Mouse (Mus musculus) G1E (cell line): ENCODE data around the gene Ccdc170. TPM values are rescaled to one million over a fixed set of nuclear protein-coding genes. Genes with fewer than 3 reads are reported as not detected.
"Not testable (repeated sequence)": the region's sequence is repeated elsewhere in the genome, so short reads cannot be mapped to it uniquely, and the experiment has no call there.

ENCODE experiments used
- ATAC-seq: 2 replicates; pipeline ENCODE4 v1.8.0; 2016; ENCODE audit warnings: mild to moderate bottlenecking; ENCODE audit not compliant: insufficient number of reproducible peaks, poor library complexity, low FRiP score, severe bottlenecking; ENCODE audit errors: extremely low read depth
- DNase-seq: peaks from one replicate; pipeline ENCODE4 v3.0.0; 2012; ENCODE audit warnings: low spot score
- H3K27me3 ChIP-seq: 2 replicates; pipeline ENCODE4 v1.6.1; 2012; ENCODE audit warnings: mild to moderate bottlenecking, low read length, inconsistent platforms; ENCODE audit not compliant: insufficient read depth
- H3K36me3 ChIP-seq: replicated peaks from 2 replicates; pipeline ENCODE3; 2012; ENCODE audit warnings: mild to moderate bottlenecking, inconsistent platforms
- H3K4me1 ChIP-seq: 2 replicates; pipeline ENCODE4 v1.6.1; 2012; ENCODE audit warnings: low read depth, low read length, inconsistent platforms, mixed read lengths; ENCODE audit not compliant: insufficient read depth
- H3K4me3 ChIP-seq: 2 replicates; pipeline ENCODE4 v1.5.1; 2012; ENCODE audit warnings: low read depth, mild to moderate bottlenecking, inconsistent platforms, low read length, moderate library complexity, mixed read lengths
- H3K9me3 ChIP-seq: replicated peaks from 2 replicates; pipeline ENCODE4 v1.6.1; 2012; ENCODE audit warnings: inconsistent platforms
- CTCF ChIP-seq: IDR thresholded peaks from 2 replicates; pipeline ENCODE4 v1.5.1; 2012; ENCODE audit warnings: low read depth, low read length, inconsistent platforms, mixed read lengths
- GATA1 ChIP-seq: IDR thresholded peaks from 2 replicates; pipeline ENCODE4 v1.6.1; 2012; ENCODE audit warnings: borderline replicate concordance, low read length, inconsistent platforms, mixed read lengths
- GATA2 ChIP-seq: IDR thresholded peaks from 2 replicates; pipeline ENCODE4 v1.6.1; 2012; ENCODE audit warnings: low read depth, low read length, inconsistent platforms, borderline replicate concordance
- POLR2AphosphoS5 ChIP-seq: IDR thresholded peaks from 2 replicates; pipeline ENCODE4 v1.6.1; 2012; ENCODE audit warnings: low read depth, low read length, inconsistent platforms; ENCODE audit not compliant: insufficient replicate concordance
- TAL1 ChIP-seq: conservative IDR thresholded peaks from 2 replicates; pipeline ENCODE4 v1.6.1; 2012; ENCODE audit warnings: low read depth, low read length, inconsistent platforms, mixed read lengths
- polyA plus RNA-seq: library from polyadenylated mRNA; stranded (reverse); fragments of >175 nt; gene quantifications from 2 replicates; pipeline ENCODE4 v1.2.3, GENCODE M21; 2012
- total RNA-seq, 2 experiments: library from RNA; stranded (forward) in 1 of 2; stranded (reverse) in 1 of 2; fragments of 200-1000 nt in 1 of 2; fragments of >200 nt in 1 of 2; fragmentation: Nextera tagmentation in 1 of 2; gene quantifications; 2 replicates each; pipeline ENCODE4 v1.2.3; 2014 to 2017

Gene Ccdc170
- total RNA-seq (2014; fragmentation: Nextera tagmentation) (not detected in 2 replicates), total RNA-seq (2017) (0.06 TPM in 1 of 2 replicates, not detected in the other), polyA plus RNA-seq (not detected in 2 replicates)

- ATAC-seq (no peak), DNase-seq (no peak)
- H3K36me3 ChIP-seq: no peaks in the 10 kb centered on the region
- no peak for TF ChIP-seq CTCF
- no peak for TF ChIP-seq GATA1
- no peak for TF ChIP-seq GATA2
- no peak for TF ChIP-seq TAL1
- no peak for TF ChIP-seq POLR2AphosphoS5
- H3K9me3 ChIP-seq: no peaks in the 10 kb centered on the region
- H3K27me3 ChIP-seq: 0 out of 2 replicates have a peak, but pooled peaks cover 2% of the 10 kb centered on the region
- H3K4me1 ChIP-seq: no peaks in the 10 kb centered on the region
- H3K4me3 ChIP-seq: no peak within 1 kb of the TSS
These were observed at the start of gene Ccdc170 for GRCm38 (mm10) chr10:4482355-4482754. Gene Ccdc170 (plus strand): TSS chr10:4482502.

DNA sequence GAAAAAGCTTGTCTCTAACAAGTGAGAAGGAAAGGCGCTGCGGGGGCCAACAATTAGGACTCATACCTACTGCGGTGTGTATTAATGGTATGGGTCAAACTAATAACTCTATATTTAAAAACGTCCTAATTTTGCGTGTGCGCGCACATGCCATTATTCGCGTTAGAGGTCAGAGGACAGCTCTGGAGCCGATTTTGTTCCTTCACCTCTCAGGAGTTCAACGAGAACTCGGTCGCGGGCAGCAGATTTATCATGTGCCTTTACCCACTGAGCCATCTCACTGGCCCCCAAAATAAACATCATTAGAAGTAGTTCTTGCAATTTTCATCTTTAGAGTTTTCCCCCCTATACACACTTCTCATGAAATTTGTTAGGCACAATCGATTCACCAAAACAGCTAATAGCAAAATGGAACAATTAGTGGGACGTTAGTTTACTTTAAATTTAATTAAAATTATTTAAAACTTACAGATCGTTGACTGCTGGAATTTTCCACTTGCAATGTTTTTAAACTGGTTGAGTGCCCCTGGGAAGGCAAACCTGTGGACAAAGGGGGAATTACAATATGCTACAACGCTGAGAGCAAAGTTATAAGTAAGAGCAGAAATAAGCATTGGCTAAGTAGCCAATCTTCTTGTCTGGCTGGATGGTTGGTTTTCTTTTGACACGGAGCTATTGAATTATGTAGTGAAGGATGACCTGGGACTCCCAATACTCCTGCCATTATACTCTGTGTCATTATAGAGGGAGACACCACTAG is 49.1 kb upstream of the Ccdc170 start:
- Histone ChIP-seq H3K36me3 (peaks cover 64% of the 10 kb centered on the region), H3K27me3 (no peaks in the 10 kb centered on the region), H3K4me3 (peak overlapping the region; percentile 80), H3K9me3 (no peaks in the 10 kb centered on the region), H3K4me1 (peaks cover 57% of the 10 kb centered on the region)
- no peak for TF ChIP-seq GATA2
- TF ChIP-seq CTCF: no peak
- DNase-seq (no peak), ATAC-seq (no peak)

DNA sequence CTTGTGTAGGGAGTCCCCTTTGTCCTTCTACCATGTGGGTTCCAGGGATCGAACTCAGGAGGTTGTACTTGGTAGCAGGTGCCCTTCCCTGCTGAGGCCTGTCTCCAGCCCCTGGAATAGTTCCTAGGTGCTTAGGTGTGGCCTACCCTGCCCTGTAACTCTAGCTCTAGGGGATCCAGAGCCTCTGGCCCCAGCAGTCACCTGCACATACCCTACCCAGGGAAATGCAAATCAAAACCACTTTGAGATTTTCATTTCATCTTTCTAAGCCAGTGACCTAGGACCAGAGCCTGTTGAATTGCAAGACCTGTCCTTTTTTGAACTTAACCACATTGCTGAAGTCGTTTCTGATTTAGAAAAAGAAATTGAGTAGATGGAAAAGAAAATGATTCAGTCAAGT is 48.4 kb upstream of the Ccdc170 start:
- Histone ChIP-seq H3K4me1 (peaks cover 54% of the 10 kb centered on the region), H3K4me3 (peak overlapping the region; percentile 80; the same call in 1 of the 2 replicates), H3K36me3 (peaks cover 64% of the 10 kb centered on the region)
- not testable (repeated sequence) for ATAC-seq, H3K27me3 ChIP-seq, DNase-seq, H3K9me3 ChIP-seq

DNA sequence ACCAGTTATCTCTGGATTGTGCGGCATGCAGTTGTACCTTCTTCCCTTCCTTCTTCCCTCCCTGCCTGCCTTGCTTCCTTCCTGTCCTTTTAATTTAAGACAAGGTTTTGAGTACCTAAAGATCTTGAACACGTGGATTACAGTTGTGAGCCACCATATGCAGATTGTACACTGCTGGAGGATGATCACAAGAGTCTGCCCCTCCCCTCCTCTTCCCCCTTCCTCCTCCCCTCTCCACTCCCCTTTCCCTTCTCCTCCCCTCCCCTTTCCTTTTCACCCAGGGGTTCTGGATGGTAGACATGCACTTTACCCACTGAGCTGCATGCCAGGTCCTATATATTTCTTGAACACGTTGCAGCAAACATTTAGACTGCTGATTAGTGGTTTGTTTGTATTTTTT is 46.9 kb upstream of the Ccdc170 start:
- peaks cover 64% of the 10 kb centered on the region for H3K36me3 ChIP-seq

GRCm38 (mm10) chr10:4456409-4456808 is 25.9 kb upstream of the Ccdc170 start:
- TF ChIP-seq TAL1 (no peak), POLR2AphosphoS5 (no peak), CTCF (no peak), GATA2 (no peak), GATA1 (no peak)
- ATAC-seq: no peak
- Histone ChIP-seq H3K4me3 (no peak overlapping the region), H3K9me3 (no peaks in the 10 kb centered on the region), H3K36me3 (peaks cover 58% of the 10 kb centered on the region), H3K27me3 (no peaks in the 10 kb centered on the region), H3K4me1 (peaks cover 3% of the 10 kb centered on the region; the same call in 1 of the 2 replicates)
- DNase-seq: no peak

More for the DNA sequence above, 46.9 kb upstream of the Ccdc170 start:
- Histone ChIP-seq H3K4me3 (no peak overlapping the region), H3K9me3 (no peaks in the 10 kb centered on the region), H3K27me3 (no peaks in the 10 kb centered on the region), H3K4me1 (peaks cover 39% of the 10 kb centered on the region)
- no peak for ATAC-seq
- no peak for DNase-seq
- TF ChIP-seq GATA1 (no peak), CTCF (no peak), TAL1 (no peak)

GRCm38 (mm10) chr10:4460201-4460600 is 22.1 kb upstream of the Ccdc170 start:
- H3K27me3 ChIP-seq: no peaks in the 10 kb centered on the region
- peaks cover 23% of the 10 kb centered on the region for H3K36me3 ChIP-seq
- no peak for DNase-seq
- H3K9me3 ChIP-seq: no peaks in the 10 kb centered on the region
- no peak overlapping the region for H3K4me3 ChIP-seq
- peaks cover 3% of the 10 kb centered on the region; the same call in 1 of the 2 replicates for H3K4me1 ChIP-seq
- TF ChIP-seq TAL1: no peak
- no peak for TF ChIP-seq POLR2AphosphoS5
- TF ChIP-seq GATA1: no peak
- no peak for TF ChIP-seq GATA2
- no peak for TF ChIP-seq CTCF
- no peak for ATAC-seq

DNA sequence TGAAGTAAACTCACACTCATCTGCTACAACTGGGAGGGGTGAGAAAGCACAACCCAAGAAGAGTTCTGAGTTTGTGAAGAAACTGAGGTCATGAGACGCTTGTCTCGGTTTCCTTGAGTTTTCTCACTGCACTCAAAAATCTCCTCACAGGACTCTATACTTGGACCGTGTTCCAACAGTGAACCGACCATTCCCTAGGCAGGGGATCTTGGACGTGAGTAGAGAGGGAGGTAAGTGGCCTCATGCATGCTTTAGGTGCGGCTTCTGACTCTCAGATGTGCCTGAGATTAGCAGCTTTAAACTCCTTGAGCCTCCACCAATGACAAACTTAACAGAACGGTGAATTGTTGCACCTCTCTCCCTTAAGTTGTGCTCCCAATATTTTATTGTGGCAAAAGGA is 16.5 kb upstream of the Ccdc170 start:
- no peaks in the 10 kb centered on the region for H3K36me3 ChIP-seq
- ATAC-seq: no peak
- H3K4me1 ChIP-seq: no peaks in the 10 kb centered on the region
- no peak overlapping the region for H3K4me3 ChIP-seq
- H3K9me3 ChIP-seq: no peaks in the 10 kb centered on the region
- TF ChIP-seq GATA1 (no peak), POLR2AphosphoS5 (no peak), CTCF (no peak), TAL1 (no peak), GATA2 (no peak)
- peaks cover 2% of the 10 kb centered on the region; the same call in 1 of the 2 replicates for H3K27me3 ChIP-seq
- no peak for DNase-seq
